Mouse (Mus musculus) heart, adult 2 months (tissue): ENCODE data around the gene Brsk2. TPM values are rescaled to one million over a fixed set of nuclear protein-coding genes. Genes with fewer than 3 reads are reported as not detected.

Experiments
- DNase-seq, 2 experiments: peaks; one replicate each; pipeline ENCODE4 v3.0.0; 2021
- H3K27ac ChIP-seq: fragments of 200-600 bp; 2 replicates; pipeline ENCODE4 v1.8.1; 2022
- H3K27me3 ChIP-seq: fragments of 200-500 bp; 2 replicates; pipeline ENCODE4 v1.6.1; 2012; ENCODE audit warnings: mild to moderate bottlenecking, low read length, inconsistent platforms, mixed read lengths; ENCODE audit not compliant: control insufficient read depth, insufficient read depth
- H3K36me3 ChIP-seq: fragments of 200-500 bp; 2 replicates; pipeline ENCODE4 v1.6.1; 2012; ENCODE audit warnings: low read length, inconsistent platforms; ENCODE audit not compliant: control insufficient read depth, insufficient read depth
- H3K4me1 ChIP-seq: fragments of 200-500 bp; 2 replicates; pipeline ENCODE4 v1.6.1; 2011; ENCODE audit warnings: low read length; ENCODE audit not compliant: control insufficient read depth, insufficient read depth
- H3K4me3 ChIP-seq: fragments of 200-600 bp; 2 replicates; pipeline ENCODE4 v1.8.1; 2022
- H3K79me2 ChIP-seq: fragments of 200-500 bp; replicated peaks from 2 replicates; pipeline ENCODE4 v1.6.1; 2012; ENCODE audit warnings: mild to moderate bottlenecking, inconsistent platforms, low read length, moderate library complexity, mixed read lengths; ENCODE audit not compliant: control insufficient read depth, insufficient read depth
- H3K9ac ChIP-seq: fragments of 200-500 bp; 2 replicates; pipeline ENCODE4 v1.6.1; 2012; ENCODE audit warnings: low read depth, mild to moderate bottlenecking, control low read depth, inconsistent platforms, low read length, mixed read lengths
- CTCF ChIP-seq: fragments of 200-600 bp; IDR thresholded peaks from 2 replicates; pipeline ENCODE4 v1.8.1; 2022; ENCODE audit warnings: antibody characterized with exemption, mild to moderate bottlenecking, moderate library complexity
- EP300 ChIP-seq: fragments of 200-500 bp; IDR thresholded peaks from 2 replicates; pipeline ENCODE4 v1.6.1; 2011; ENCODE audit warnings: low read depth, low read length, control low read depth; ENCODE audit not compliant: insufficient read depth
- POLR2A ChIP-seq: fragments of 200-500 bp; IDR thresholded peaks from 2 replicates; pipeline ENCODE4 v1.6.1; 2011; ENCODE audit warnings: mild to moderate bottlenecking, low read depth, low read length, control low read depth; ENCODE audit not compliant: insufficient read depth
- WGBS: fragments of 180-500 bp; shearing (Covaris S2); methylation state at CpG from one replicate; pipeline ENCODE4 v1.1.7; 2018; 5-methylcytosine and 5-hydroxymethylcytosine counted together
- intact Hi-C: fragments of 180-260 bp; cut with DNase I; formaldehyde crosslinking; loops from one replicate; pipeline ENCODE4 v1.15.1; 2025
- polyA plus RNA-seq: library from polyadenylated mRNA; depleted of rRNA; stranded (reverse); fragments of >200 nt; gene quantifications from 2 replicates; pipeline ENCODE4 v1.2.3, GENCODE M21; 2012
- total RNA-seq, 2 experiments: library from RNA; stranded (reverse); gene quantifications; 2 replicates each; pipeline ENCODE4 v1.2.3; 2021

The Brsk2 gene
- total and polyA plus RNA-seq, 3 experiments = 0.07 to 0.23 (median 0.18) TPM

- intact Hi-C loops = no loop called here
- peaks cover 2% of the 10 kb centered on the region for H3K36me3 ChIP-seq
- TF ChIP-seq EP300 = no peak
- TF ChIP-seq POLR2A = no peak
- no peak for TF ChIP-seq CTCF
- peaks cover 4% of the 10 kb centered on the region; the same call in 1 of the 2 replicates for H3K79me2 ChIP-seq
- H3K27ac ChIP-seq = peak overlapping the region; percentile 36
- no peak overlapping the region for H3K9ac ChIP-seq
- H3K27me3 ChIP-seq = no peaks in the 10 kb centered on the region
- H3K4me1 ChIP-seq = peaks cover 25% of the 10 kb centered on the region
- no peak for DNase-seq
- H3K4me3 ChIP-seq = no peak overlapping the region; the same call in 1 of the 2 replicates
- 60% methylated on average over 2 of the region's 2 CpGs for WGBS
These were observed 75.6 kb downstream of the Brsk2 start for GRCm38 (mm10) chr7:142025196-142025595.

DNA sequence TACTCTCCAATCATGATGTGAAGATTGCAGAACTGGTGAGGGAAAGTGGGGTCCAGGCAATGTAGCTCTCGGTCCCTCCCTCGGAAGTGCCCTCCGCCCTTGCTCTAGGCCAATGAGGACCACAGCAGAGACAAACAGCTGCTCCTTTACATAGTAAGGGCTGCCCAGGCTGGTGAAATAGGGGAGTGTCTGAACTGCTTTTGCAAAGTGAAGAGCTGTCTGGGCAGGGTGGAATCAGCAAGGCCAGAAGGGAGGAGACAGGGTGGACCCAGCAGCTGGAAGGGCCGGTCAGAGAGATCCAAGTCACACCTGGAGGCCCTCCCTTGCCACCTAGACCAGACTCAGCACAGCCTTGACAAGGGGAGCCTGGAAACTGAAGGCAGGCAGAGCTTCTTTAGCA lies 76.4 kb downstream of the Brsk2 start:
- no peak for TF ChIP-seq EP300
- TF ChIP-seq POLR2A = no peak
- TF ChIP-seq CTCF = no peak
- intact Hi-C loops = no loop called here
- Histone ChIP-seq H3K27ac (peak overlapping the region; percentile 40), H3K4me1 (peaks cover 21% of the 10 kb centered on the region), H3K27me3 (no peaks in the 10 kb centered on the region), H3K79me2 (peaks cover 4% of the 10 kb centered on the region; the same call in 1 of the 2 replicates), H3K4me3 (no peak overlapping the region; the same call in 1 of the 2 replicates), H3K9ac (no peak overlapping the region), H3K36me3 (peaks cover 2% of the 10 kb centered on the region)
- DNase-seq = no peak
- whole genome bisulfite sequencing = 67% methylated on average over 4 of the region's 4 CpGs

- H3K4me1 ChIP-seq = peaks cover 31% of the 10 kb centered on the region
- peaks cover 3% of the 10 kb centered on the region for H3K79me2 ChIP-seq
- DNase-seq = no peak
- H3K27me3 ChIP-seq = no peaks in the 10 kb centered on the region
- no peak overlapping the region for H3K9ac ChIP-seq
- H3K4me3 ChIP-seq = no peak overlapping the region
- H3K36me3 ChIP-seq = peaks cover 10% of the 10 kb centered on the region
- H3K27ac ChIP-seq = no peak overlapping the region
- TF ChIP-seq CTCF = no peak
- TF ChIP-seq POLR2A = no peak
- no peak for TF ChIP-seq EP300
- intact Hi-C loops = no loop called here
These were observed 80.5 kb downstream of the Brsk2 start for GRCm38 (mm10) chr7:142030073-142030472.

DNA sequence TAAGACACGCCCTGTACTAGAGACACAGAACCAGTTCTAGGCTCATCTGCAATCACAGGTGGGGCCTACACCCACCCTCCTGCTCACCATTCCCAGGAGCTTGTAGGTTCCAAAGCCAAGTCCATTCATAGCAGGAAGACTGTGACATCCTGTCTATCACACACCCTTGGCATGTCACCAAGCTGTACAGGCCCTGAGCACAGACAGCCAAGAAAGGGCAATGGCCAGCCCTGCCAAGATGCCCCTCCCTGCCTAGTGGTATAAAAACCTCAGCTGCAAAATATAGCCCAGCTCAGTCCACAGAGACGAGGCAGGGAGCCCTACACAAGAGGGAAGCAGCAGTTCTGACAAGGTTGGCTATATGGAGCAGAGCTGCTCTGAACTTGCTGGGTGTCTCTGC lies 84.6 kb downstream of the Brsk2 start:
- DNase-seq = peak; percentile 73 to 86
- Histone ChIP-seq H3K79me2 (peaks cover 9% of the 10 kb centered on the region; the same call in 1 of the 2 replicates), H3K4me1 (peaks cover 38% of the 10 kb centered on the region), H3K4me3 (no peak overlapping the region), H3K27me3 (no peaks in the 10 kb centered on the region), H3K27ac (peak overlapping the region; percentile 73), H3K36me3 (peaks cover 15% of the 10 kb centered on the region), H3K9ac (no peak overlapping the region)
- peak; percentile 83 for TF ChIP-seq EP300
- no peak for TF ChIP-seq CTCF
- peak; percentile 82; the same call in 1 of the 2 replicates for TF ChIP-seq POLR2A
- intact Hi-C loops = no loop called here
- 32% methylated on average over 2 of the region's 2 CpGs for WGBS

- TF ChIP-seq CTCF (no peak), POLR2A (no peak), EP300 (no peak)
- DNase-seq = no peak
- peaks cover 8% of the 10 kb centered on the region; the same call in 1 of the 2 replicates for H3K79me2 ChIP-seq
- peak overlapping the region; percentile 73 for H3K27ac ChIP-seq
- H3K4me1 ChIP-seq = peaks cover 44% of the 10 kb centered on the region
- peaks cover 22% of the 10 kb centered on the region for H3K36me3 ChIP-seq
- no peaks in the 10 kb centered on the region for H3K27me3 ChIP-seq
- 23% methylated on average over 2 of the region's 2 CpGs for WGBS
- no peak overlapping the region for H3K4me3 ChIP-seq
- no peak overlapping the region for H3K9ac ChIP-seq
- intact Hi-C loops = no loop called here
These were observed 85.7 kb downstream of the Brsk2 start for GRCm38 (mm10) chr7:142035048-142035811.
